Mouse (Mus musculus): ENCODE results near the gene Trio.

DNA sequence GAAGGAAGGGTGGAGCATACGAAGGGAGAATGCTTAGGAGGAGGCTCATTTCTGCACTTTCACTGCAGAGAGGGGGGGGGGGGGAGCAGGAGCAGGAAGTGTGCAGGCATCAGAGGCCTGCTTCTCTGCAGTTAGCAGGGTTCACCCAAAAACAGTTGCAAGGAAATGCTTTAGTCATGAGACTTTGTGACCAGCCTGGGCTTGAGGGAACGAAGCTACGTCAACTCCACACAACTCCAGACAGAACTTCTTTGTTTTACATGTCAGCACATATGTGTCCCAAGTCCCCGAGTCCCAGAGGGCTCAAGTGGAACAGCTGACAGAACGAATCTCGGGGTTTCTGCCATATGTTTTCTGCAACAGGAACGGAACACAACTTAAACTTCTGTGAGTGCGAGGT, 99.8 kb downstream of the Trio start:
- no peak for TF ChIP-seq CTCF (IDR thresholded peaks at IDR 0.05; ENCODE audit: low read depth, low read length)
- no peak for TF ChIP-seq POLR2A (IDR thresholded peaks at IDR 0.05; ENCODE audit: borderline replicate concordance, low read depth, low read length)
